Mouse (Mus musculus) lung, adult 2 months (tissue): ENCODE results near the gene Hhat. TPM values are rescaled to one million over a fixed set of nuclear protein-coding genes. Genes with fewer than 3 reads are reported as not detected.

Source experiments
- DNase-seq: peaks from one replicate; pipeline ENCODE4 v3.0.0; 2022
- H3K4me1 ChIP-seq: fragments of 200-500 bp; 2 replicates; pipeline ENCODE4 v1.6.1; 2011; ENCODE audit warnings: low read length; ENCODE audit not compliant: control insufficient read depth, insufficient read depth
- H3K4me3 ChIP-seq: fragments of 200-500 bp; replicated peaks from 2 replicates; pipeline ENCODE3; 2011; ENCODE audit warnings: low read depth, mild to moderate bottlenecking, control low read depth, low read length; ENCODE audit errors: extremely low read depth
- CTCF ChIP-seq: fragments of 200-500 bp; IDR thresholded peaks from 2 replicates; pipeline ENCODE4 v1.5.1; 2011; ENCODE audit warnings: mild to moderate bottlenecking, low read length, control low read depth; ENCODE audit not compliant: insufficient read depth
- POLR2A ChIP-seq: fragments of 200-500 bp; IDR thresholded peaks from 2 replicates; pipeline ENCODE4 v1.6.1; 2011; ENCODE audit warnings: low read depth, mild to moderate bottlenecking, control low read depth, low read length, borderline replicate concordance; ENCODE audit errors: extremely low read depth
- WGBS: fragments of 180-500 bp; shearing (Covaris S2); methylation state at CpG from one replicate; pipeline ENCODE4 v1.1.7; 2018; 5-methylcytosine and 5-hydroxymethylcytosine counted together
- polyA plus RNA-seq: library from polyadenylated mRNA; depleted of rRNA; stranded (reverse); fragments of >200 nt; gene quantifications from 2 replicates; pipeline ENCODE4 v1.2.3, GENCODE M21; 2012; rRNA removed

The Hhat gene
- polyA plus RNA-seq, 1 experiment: 2.5 TPM

DNA sequence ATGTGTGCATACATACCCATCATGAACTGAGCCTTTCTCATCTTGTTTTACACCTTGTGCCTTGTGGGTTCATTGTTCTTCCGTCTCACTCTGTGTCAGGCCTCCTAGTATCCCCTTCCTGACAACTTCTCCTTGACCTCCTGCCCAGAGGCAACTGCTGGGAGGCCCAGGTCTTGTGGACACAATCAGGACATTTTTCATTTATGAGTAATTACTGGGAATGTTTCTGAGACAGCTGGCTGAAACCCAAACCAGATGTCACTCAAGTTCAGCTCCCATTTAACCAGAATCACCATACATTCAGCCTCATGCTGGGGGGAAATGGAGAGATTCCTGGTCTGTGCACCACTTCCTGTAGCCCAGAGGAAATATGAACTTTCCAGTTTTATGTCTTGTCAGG lies 316.5 kb downstream of the Hhat start:
- TF ChIP-seq POLR2A (no peak), CTCF (no peak)
- no peak overlapping the region for H3K4me3 ChIP-seq
- peaks cover 6% of the 10 kb centered on the region; the same call in 1 of the 2 replicates for H3K4me1 ChIP-seq
- no peak for DNase-seq
- WGBS: 31% methylated on average over 1 of the region's 1 CpGs

GRCm38 (mm10) chr1:192451722-192452121 lies 319.3 kb downstream of the Hhat start:
- TF ChIP-seq POLR2A: no peak
- TF ChIP-seq CTCF: no peak
- Histone ChIP-seq H3K4me3 (no peak overlapping the region), H3K4me1 (peaks cover 6% of the 10 kb centered on the region; the same call in 1 of the 2 replicates)
- no peak for DNase-seq
- 79% methylated on average over 4 of the region's 4 CpGs for WGBS

- DNase-seq: no peak
- TF ChIP-seq POLR2A (no peak), CTCF (no peak)
- Histone ChIP-seq H3K4me3 (no peak overlapping the region), H3K4me1 (peaks cover 6% of the 10 kb centered on the region; the same call in 1 of the 2 replicates)
Measured at GRCm38 (mm10) chr1:192450425-192450824, 320.6 kb downstream of the Hhat start.

DNA sequence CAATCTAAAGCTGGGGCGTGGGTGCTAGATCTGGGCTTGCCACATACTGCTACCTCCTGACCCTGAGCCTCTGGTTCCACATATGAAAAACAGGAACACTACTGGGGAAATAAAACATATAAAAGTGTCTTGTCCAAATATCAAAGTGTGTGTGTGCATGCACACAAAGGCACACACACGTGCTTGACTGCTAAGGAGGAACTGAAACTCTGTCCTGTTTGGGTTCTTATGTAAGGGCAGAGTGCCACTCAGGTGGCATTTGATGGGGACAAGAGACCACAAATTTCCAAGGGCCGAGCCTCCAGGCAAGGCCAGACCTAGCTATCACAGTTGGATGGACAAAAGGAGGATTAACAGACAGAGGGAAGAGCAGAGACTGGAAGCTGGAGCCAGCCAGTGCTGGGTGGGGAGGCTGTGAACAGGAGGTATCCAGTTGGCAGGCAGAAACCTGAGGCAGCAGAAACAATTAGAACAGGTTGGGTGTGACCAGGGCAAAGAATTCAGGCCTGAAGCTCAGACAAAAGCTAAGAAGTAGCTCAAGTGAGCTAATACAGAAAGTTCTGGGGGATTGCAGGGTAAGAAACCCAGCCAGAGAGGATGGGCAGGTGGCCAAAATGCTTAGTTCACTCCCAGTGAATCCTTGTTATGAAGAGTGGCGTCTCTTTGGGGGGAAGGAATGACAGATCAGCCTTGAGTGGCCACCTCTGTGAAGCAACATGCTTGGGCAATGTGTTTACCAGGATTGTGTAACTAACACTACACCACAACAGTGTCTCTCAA lies 321.3 kb downstream of the Hhat start:
- TF ChIP-seq CTCF (no peak), POLR2A (no peak)
- Histone ChIP-seq H3K4me3 (no peak overlapping the region), H3K4me1 (peaks cover 6% of the 10 kb centered on the region; the same call in 1 of the 2 replicates)
- WGBS: 44% methylated on average over 4 of the region's 4 CpGs
- DNase-seq: no peak

DNA sequence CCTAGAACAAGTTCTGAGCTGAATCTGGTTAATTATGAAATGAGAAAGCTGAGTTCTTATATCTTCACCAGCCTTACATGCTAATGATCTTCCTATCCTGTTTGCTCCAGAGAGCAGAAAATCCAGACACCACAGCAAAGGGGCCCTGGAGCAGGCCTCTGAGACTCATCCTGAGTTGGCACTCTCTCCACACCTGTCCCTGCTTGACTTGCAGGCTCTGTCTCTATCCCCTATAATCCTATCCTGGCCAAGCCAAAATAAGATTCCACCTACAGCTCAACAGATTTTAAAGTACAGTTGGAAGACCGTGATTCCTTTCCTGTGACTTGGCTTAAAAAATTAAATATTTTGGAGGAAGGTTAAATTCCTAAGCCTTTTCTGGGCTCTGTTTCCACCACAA lies 322.5 kb downstream of the Hhat start:
- H3K4me3 ChIP-seq: no peak overlapping the region
- WGBS: 88% methylated on average over 1 of the region's 1 CpGs
- no peak for TF ChIP-seq CTCF
- TF ChIP-seq POLR2A: no peak
- no peak for DNase-seq
- H3K4me1 ChIP-seq: peaks cover 4% of the 10 kb centered on the region; the same call in 1 of the 2 replicates

- no peak for TF ChIP-seq POLR2A
- no peak for TF ChIP-seq CTCF
- Histone ChIP-seq H3K4me3 (no peak overlapping the region), H3K4me1 (peaks cover 4% of the 10 kb centered on the region; the same call in 1 of the 2 replicates)
- 61% methylated on average over 2 of the region's 2 CpGs for WGBS
- DNase-seq: no peak
Measured at GRCm38 (mm10) chr1:192447666-192448065, 323.4 kb downstream of the Hhat start.

Other genes with a start within 250 kb of the Hhat start
- gene Sertad4, start 84.5 kb upstream of the Hhat start, polyA plus RNA-seq: 1.3 and 1.7 TPM in 2 replicates